Mouse (Mus musculus) ovary, adult 18-20 months (tissue): ENCODE results near the gene Fam57b.

ENCODE experiments used
- DNase-seq: peaks from one replicate; pipeline ENCODE4 v3.0.0; 2022; ENCODE audit warnings: low spot score, mixed read lengths

Gene Fam57b

GRCm38 (mm10) chr7:126799050-126799467, 1.6 kb downstream of the Fam57b start:
- DNase-seq = peak; percentile 98

DNA sequence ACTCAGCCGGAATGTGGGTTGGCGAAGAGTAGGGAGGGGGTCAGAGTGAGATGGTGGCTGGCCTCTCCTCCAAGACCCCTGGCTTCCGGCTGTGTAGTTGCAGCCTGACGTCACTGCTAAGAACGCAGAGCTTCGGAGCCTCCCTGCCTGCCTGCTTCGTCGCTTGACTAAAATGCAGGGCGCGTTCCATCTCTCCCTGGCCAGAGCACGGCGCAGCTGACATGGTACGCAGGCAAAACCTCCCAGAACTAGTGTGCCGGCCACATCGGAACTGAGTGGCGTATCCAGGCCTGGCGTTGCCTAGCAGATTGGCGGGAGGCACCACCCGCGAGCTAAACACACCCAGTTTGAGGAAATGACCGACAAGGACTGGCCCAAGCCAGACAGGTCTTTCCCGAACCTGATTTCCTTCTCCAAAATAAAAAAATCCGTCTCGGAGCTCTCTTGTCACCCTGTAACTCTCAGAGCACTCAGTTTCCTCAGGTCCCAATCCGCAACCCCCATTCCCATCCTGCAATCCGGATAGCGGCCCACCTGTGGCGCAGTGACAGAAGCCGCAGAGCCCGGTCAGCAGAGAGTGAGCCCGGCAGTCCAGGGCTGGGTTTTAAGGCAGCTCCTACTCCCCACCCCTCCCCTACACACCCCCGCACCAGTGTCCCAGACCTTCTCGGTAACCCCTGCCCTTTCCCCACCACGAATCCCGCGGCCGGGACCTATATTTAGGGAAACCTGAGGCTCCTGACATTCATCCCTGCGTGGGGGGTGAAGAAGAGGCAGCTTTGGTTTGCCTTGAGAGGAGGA, 2.2 kb downstream of the Fam57b start:
- DNase-seq = no peak

GRCm38 (mm10) chr7:126800269-126801056, 3.0 kb downstream of the Fam57b start:
- no peak for DNase-seq

DNA sequence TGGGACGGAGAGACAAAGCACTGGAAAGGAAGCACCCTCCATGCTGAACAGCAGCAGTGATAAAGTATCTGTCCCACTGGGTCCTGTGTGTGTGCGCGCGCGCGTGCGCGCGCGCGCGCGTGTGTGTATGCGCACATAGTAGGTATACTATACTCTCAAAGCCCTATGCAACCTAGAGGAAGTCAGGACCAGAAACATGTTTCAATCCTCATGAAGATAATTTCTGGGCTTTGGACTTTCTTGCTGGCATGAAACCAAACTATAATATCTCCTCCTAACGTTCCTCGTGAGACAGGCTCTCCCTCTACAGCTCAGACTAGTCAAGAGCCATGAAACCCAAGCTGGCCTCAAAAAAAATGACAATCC, 3.6 kb downstream of the Fam57b start:
- DNase-seq = no peak

GRCm38 (mm10) chr7:126802134-126802889, 4.8 kb downstream of the Fam57b start:
- DNase-seq = no peak

DNA sequence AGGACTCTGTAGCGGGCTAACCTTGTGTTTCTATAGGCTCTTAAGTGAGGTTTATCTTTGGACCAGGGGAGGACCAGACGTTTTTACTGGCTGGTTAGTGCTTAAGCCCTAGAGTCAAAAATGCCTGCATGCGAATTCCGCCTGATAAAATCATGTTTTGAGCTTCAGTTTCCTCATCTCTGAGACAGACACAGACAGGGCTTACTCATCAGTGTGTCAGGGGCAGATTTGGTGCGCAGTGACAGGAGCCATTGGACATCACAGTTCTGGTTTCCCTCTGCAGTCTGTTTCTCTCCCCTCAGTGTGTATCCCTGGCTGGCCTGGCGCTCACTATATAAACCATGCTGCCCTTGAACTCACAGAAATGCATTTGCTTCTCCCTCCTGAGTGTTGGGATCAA, 5.7 kb downstream of the Fam57b start:
- no peak for DNase-seq

DNA sequence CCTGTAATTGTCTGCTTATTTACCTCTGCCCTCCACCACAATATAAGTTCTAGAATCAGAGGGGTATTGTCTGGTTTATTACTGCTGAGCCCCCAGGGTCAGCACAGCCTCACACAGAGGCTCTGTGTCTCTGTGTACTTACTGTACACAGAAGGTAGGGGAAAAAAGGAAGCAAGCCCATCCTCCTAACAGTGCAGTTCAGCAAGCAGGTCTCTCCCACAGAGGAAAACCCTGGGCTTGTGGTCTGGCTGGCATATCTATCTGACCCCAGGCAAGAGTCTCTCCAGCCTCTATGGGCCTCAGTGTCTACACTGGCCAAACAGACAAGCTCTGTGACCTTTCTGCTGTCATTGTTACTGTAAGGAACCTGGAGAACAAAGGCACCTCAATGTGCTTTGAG, 6.3 kb downstream of the Fam57b start:
- no peak for DNase-seq

DNA sequence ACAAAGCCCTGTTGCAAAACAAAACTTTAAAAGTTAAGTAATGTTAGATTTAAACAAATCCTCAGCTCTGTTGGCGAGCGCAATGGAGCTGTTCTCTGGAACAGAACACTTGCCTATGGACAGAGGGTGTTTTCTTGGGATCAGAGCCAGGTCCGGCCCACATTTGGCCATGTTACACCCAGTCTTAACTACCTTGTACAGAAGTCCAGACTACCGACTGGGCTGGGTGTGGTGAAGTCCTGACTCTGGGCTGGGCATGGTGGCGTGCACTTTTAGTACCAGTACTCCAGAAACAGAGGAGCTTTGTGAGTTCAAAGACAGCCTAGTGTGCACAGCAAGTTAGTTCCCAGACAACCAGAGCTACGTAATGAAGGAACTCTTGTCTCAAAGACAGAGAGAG, 9.5 kb downstream of the Fam57b start:
- no peak for DNase-seq

- DNase-seq = no peak
Observed at GRCm38 (mm10) chr7:126807405-126807804, 9.9 kb downstream of the Fam57b start.

DNA sequence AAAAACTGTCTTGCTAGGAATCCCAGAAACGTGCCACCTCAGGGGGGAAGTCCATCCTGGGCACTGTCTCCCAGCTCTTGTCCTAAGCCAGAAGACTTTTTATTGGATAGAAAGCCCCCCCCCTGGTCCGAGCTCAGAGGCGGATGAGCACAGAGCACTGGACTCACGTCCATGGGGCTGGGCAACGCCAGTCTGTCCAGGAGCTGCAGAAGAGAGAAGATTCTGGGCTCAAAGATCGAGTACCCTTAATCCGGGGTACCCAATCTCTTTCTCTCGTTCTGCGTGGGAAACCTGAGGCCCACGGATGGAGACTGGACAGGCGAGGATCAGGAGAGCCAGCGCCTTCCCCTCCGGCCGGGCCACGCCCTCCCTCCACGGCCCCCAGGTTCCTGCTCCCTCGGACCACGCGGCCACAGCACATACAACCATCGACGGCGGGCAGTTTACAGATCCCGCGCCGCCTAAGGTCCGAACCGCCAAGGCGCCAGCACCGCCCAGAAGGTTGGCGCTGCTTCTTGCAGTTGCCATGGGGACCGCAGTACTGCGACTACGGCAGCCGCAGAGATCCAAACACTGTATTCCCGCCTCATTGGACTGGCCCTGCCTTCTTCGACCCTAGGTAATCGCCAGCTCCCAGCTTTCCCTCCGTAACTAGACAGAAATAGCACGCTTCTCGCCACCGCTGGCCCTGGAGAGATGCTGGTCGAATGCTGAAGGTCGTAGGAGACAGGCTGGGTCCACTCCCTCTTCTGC, 11.4 kb downstream of the Fam57b start:
- peak; percentile 85 for DNase-seq

GRCm38 (mm10) chr7:126809723-126810369, 12.4 kb downstream of the Fam57b start:
- DNase-seq = no peak

DNA sequence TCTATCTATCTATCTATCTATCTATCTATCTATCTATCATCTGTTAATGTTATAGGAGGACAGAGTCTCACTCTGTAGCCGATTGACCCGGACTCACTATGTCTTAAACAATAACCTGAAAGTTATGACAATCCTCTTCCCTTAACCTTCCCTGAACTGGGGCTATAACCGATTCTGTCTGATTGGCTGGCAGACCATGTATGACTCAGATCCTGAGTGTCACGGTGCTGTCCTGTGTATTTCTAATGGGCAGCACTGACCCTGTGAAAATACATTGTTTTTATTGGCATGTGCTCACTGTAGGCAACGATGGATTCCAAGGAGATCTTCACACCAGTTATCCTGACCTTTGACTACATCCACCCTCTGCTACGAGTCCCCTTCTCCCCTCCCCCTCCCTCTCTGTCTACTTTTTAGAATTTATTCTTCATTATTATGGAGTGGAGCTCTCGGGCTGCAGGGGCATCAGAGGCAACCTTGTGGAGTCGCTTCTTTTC, 18.3 kb downstream of the Fam57b start:
- DNase-seq = no peak

DNA sequence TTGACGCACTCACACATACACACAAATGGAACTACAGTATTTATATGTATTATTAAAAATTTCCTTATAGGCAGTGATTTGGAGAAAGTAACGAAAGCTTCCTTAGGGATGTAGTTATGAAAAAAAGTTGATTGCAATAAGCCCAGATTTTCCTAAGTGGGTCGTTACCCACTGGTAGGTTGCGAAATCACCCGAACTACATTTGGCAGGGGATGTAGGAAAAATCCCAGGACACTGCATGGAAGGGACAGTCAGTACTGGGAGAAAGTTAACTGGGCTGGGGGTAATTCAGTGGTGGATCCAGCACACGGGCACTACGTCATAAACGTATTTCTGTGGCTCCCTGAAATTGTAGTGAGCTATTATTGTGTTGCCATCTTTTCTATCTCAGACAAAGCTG, 19.0 kb downstream of the Fam57b start:
- no peak for DNase-seq

GRCm38 (mm10) chr7:126817595-126817994, 20.1 kb downstream of the Fam57b start:
- no peak for DNase-seq

GRCm38 (mm10) chr7:126818818-126819217, 21.4 kb downstream of the Fam57b start:
- DNase-seq = no peak

DNA sequence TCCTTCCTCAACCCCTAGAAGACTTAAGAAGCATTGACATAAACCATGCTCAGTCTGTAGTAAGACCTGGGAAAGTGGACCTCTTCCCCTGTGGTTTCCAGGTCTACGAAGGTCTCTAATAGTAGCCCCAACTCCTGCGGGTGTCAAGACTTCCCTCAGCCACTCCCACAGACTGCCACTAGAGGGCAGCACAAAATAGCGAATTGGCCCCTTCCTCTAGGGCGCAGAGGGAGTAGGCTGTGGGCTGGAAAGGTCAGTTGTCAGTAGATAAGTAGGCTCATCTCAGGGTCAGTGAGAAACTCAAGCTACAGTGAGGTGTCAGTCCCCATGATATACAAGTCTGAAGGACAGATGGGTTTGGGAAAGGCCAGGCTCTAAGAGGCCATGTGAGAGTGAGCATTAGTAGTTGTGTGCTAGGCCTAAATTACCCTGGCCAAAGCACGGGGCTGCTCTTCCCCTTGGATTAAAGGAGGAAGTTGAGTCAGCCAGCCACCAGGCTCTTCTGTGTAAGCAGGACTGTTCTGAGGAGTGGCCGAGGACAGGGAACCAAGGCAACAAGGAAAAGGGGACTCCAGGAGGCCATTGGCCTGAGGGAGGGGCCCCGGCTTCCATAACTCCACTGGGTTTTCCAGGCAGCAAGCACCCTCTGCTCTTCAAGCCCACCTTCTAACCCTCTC, 24.5 kb downstream of the Fam57b start:
- peak; percentile 61 for DNase-seq

GRCm38 (mm10) chr7:126822741-126823140, 25.3 kb downstream of the Fam57b start:
- no peak for DNase-seq

- no peak for DNase-seq
Observed at GRCm38 (mm10) chr7:126823202-126823711, 25.8 kb downstream of the Fam57b start.

GRCm38 (mm10) chr7:126823940-126824339, 26.5 kb downstream of the Fam57b start:
- no peak for DNase-seq

DNA sequence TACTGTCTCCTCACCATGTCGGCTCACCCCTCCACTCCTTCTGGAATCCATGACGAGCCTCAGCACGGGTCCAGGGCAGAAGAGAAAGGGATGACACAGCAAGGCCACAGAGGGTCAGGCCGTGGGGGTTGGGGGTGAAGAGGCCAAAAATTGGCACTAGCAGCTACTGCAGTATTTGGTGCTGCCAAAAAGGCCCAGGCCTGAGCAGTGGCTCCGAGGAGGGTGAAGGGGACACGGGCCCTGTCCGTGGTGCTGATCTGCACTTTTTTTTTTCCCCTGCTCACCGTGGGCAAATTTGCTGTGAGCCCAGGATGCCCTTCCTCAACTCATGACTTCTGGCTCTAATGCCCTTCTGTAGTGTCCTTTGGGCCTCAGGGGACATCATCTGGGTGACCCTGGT, 27.9 kb downstream of the Fam57b start:
- DNase-seq = no peak
